Mouse (Mus musculus): ENCODE data around the gene Patl2. TPM values are rescaled to one million over a fixed set of nuclear protein-coding genes. Genes with fewer than 3 reads are reported as not detected.

Gene Patl2
- not detected for total RNA-seq (2023)

DNA sequence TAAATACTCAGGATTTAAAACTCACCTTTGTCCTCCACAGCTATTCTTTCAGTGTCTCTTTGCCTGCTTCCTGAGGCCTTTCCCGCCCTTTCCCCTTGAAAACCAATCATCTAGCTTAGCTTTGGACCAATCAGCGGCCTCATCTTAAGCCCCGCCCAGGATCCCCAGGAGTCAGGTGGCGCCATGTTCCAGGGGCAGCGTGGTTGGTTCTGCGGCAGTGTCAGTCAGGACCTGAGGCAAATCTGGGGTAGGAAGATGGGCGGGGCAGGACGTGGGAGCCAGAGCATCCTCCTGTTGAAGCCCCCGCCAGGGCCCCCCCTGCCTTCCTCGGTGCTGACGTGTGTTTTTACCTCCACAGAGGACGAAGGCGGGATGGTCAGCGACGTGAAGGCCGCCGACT lies at the start of gene Patl2, which contains the start of gene Terb2:
TSS of gene Patl2 (minus strand) at position 84 of the 400 bp plus-strand sequence.
TSS of gene Terb2 (plus strand) at position 167 of the 400 bp plus-strand sequence.

DNA sequence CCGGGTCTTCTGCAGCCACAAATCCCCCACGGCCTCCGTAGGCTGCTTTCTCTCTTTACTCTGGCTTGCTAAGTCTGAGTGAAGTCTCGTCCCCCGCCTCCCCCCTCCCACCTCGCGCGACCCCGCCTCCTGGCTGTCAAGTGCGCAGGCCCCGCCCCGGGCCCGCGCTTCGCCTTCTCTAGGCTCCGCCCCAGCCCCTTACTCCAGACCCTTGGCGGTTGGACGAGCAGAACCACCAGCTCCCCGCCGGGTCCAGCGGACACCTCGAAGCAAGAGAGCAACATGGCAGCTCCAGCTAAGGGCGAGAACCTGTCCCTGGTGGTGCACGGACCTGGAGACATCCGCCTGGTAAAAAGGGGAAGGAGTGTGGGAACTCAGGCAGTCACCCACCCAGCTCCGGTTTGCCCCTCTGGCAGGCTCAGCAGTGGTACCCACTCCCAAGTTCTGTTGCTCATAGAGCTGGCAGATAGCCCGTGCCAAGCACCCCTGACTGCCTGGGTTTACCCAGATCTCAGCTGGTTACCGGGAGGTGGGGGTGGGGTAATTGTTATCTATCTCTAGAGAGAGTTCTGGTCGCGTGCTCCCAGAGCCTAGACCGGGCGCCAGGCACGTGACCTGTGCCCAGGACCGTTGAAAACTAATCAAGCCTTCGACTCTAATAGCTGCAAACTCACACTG lies 48.8 kb upstream of the Patl2 start, which contains the start of gene Sord:
TSS of gene Sord (plus strand) at position 139 of the 678 bp plus-strand sequence.

DNA sequence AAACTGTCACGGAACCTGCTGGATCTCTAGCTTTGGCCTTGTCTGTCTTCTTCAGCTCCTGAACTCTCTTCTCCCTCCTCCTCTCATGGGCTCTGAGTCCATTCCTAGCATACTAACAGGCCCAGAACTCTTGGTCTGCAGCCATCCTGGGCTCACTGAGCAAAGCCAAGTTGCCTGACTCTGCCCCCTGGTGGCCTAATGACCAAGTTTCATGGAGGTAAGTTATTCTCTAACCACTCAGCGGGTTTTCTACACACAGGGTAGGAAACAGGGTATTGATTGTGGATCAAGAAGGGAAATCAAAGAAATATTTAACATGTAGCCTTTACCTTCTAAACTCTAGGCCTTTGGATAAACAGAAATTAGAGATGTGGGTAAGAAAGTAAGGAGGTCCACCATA lies 25.3 kb downstream of the Patl2 start, which contains the start of gene Trim69:
TSS of gene Trim69 (plus strand) at position 21 of the 400 bp plus-strand sequence.

DNA sequence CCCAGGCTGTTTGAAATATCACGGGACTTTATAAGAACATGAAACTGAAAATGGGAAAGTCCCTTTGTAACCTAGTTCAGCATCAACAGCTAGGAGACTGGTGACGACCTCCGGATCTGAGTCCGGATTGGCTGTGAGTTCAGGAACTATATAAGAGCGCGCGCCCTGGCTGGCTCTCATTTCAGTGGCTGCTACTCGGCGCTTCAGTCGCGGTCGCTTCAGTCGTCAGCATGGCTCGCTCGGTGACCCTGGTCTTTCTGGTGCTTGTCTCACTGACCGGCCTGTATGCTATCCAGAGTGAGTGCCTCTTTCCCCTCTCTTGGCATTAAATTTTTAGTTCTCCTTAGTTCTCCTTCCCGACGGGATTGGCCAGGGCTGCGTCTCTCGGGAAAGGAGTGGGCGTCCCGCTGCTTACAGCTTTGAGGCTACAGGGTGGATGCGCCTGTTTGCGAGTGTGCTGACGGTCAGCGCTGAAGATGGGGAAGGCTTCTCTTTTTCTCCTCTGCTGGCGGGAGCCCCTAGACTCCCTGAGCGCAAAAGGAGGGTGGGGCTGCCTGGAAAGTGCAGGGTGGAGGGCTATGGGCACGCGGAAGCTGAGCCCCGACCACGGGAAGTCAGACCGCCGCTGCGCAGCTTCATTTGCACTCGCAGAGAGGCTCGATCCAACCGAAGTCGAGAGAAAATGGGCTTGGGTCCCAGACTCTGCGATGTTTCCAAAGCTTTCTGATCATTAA lies 38.3 kb downstream of the Patl2 start, which contains the start of gene B2m:
TSS of gene B2m (plus strand) at position 179 of the 734 bp plus-strand sequence.

DNA sequence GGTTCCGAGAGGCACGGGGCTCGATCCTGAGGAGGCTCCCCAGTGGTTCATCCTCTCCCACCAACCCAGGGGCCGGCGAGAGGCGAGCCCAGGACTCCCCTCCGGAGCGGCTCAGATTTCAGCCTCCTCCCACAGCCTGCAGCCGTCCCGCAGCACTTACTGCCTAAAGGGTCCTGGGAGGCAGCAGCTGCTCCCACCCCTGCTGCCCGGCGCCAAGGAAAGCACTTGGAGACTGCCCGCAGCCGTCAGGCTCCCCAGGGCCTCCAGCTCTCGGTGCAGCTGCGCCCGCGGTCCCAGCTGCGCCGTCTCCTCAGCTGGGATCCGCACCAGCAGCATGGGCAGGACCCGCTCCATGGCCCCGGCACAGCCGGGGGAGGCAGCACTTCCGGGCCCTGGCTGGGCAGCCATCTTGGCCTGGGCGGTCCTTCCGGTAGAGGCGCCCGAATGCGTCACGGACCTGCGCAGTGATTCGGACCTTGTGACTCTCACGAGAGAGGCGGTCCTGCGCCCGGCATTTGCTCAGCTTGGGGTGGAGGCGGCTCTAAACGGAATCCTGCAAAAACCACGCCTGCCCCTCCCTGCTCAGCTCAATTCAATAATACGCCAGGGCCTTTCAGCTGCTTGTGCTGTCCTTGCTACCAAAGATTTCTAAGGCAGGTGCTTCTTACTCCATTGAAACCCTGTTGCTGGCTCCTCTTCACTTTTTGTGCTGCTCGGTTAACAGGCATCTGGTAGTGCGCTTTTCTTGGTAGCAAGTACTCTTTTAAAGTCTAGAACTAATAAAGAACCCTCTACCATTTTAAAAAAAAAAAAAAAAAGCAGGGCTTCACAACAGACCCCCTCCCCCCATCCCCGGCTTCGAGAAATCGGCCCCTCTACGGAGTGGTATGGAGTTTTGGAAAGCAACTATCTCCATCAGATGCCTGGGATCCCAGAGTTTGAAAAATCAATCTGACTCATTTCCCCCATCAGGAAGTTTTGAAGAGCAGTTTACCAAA lies 67.7 kb downstream of the Patl2 start, which contains the start of gene Spg11:
TSS of gene Spg11 (minus strand) at position 426 of the 998 bp plus-strand sequence.

Other genes with a start within 250 kb of the Patl2 start
- gene Ctdspl2, start 230.2 kb downstream of the Patl2 start, total RNA-seq (2023), result 10 to 100 TPM; 40.6 to 52.3 TPM
- gene Mageb3, start 230.1 kb downstream of the Patl2 start, total RNA-seq (2023), result not detected
- gene Eif3j1, start 157.6 kb downstream of the Patl2 start, total RNA-seq (2023), result 10 to 100 TPM; 40.7 to 49.5 TPM
- 10 to 100 TPM; 25.8 to 28.9 TPM for gene Spg11, start 67.8 kb downstream of the Patl2 start, total RNA-seq (2023)
- 1,000 to 10,000 TPM; 2,534 to 2,720 TPM for gene B2m, start 38.5 kb downstream of the Patl2 start, total RNA-seq (2023)
- gene Trim69, start 25.5 kb downstream of the Patl2 start, total RNA-seq (2023), result 1 to 10 TPM; 1.3 to 1.7 TPM
- gene Terb2, start 83 bp upstream of the Patl2 start, total RNA-seq (2023), result not detected
- 1 to 10 TPM; 3.3 to 4.0 TPM for gene Sord, start 48.6 kb upstream of the Patl2 start, total RNA-seq (2023)
- gene Duox2, start 112.3 kb upstream of the Patl2 start, total RNA-seq (2023), result not detected
- gene Duoxa2, start 112.7 kb upstream of the Patl2 start, total RNA-seq (2023), result not detected
- not detected for gene Duoxa1, start 127.5 kb upstream of the Patl2 start, total RNA-seq (2023)
- gene Duox1, start 129.5 kb upstream of the Patl2 start, total RNA-seq (2023), result not detected
- gene Shf, start 183.0 kb upstream of the Patl2 start, total RNA-seq (2023), result 1 to 10 TPM; 7.6 to 8.6 TPM
- 100 to 1,000 TPM; 135 to 138 TPM for gene Slc28a2, start 240.3 kb upstream of the Patl2 start, total RNA-seq (2023)

Data from T-cell, adult 66 days (primary cell).